Mouse (Mus musculus) T-helper 1 cell (primary cell): ENCODE measurements around the gene Nbea.

ENCODE experiments used
- in situ Hi-C: fragments of 300-600 bp; cut with MboI, MseI; formaldehyde crosslinking; loops from one replicate; pipeline ENCODE4 v1.15.1; 2025; ENCODE audit warnings: high pct_unique_total_duplicates

The Nbea gene

GRCm38 (mm10) chr3:55784101-55784500, 399.4 kb downstream of the Nbea start:
- in situ Hi-C loops, result no loop called here

GRCm38 (mm10) chr3:55783171-55784081, 400.1 kb downstream of the Nbea start:
- in situ Hi-C loops, result no loop called here

GRCm38 (mm10) chr3:55782771-55783170, 400.7 kb downstream of the Nbea start:
- in situ Hi-C loops, result no loop called here

- in situ Hi-C loops, result no loop called here
Measured at GRCm38 (mm10) chr3:55782056-55782687, 401.3 kb downstream of the Nbea start, which contains the start of gene Mab21l1. TSS of gene Mab21l1 (plus strand) at chr3:55782510.

- in situ Hi-C loops, result no loop called here
Measured at GRCm38 (mm10) chr3:55781429-55782055, 402.0 kb downstream of the Nbea start.

GRCm38 (mm10) chr3:55780120-55781070, 403.1 kb downstream of the Nbea start:
- in situ Hi-C loops, result no loop called here

GRCm38 (mm10) chr3:55778764-55779730, 404.5 kb downstream of the Nbea start:
- in situ Hi-C loops, result no loop called here

- in situ Hi-C loops, result no loop called here
Measured at GRCm38 (mm10) chr3:55777501-55777900, 406.0 kb downstream of the Nbea start.

GRCm38 (mm10) chr3:55775753-55776152, 407.7 kb downstream of the Nbea start:
- in situ Hi-C loops, result no loop called here

- in situ Hi-C loops, result no loop called here
Measured at GRCm38 (mm10) chr3:55775245-55775644, 408.3 kb downstream of the Nbea start.

GRCm38 (mm10) chr3:55774203-55774602, 409.3 kb downstream of the Nbea start:
- in situ Hi-C loops, result no loop called here

GRCm38 (mm10) chr3:55769308-55769707, 414.2 kb downstream of the Nbea start:
- in situ Hi-C loops, result no loop called here

GRCm38 (mm10) chr3:55768654-55769053, 414.8 kb downstream of the Nbea start:
- in situ Hi-C loops, result no loop called here

GRCm38 (mm10) chr3:55763591-55763990, 419.9 kb downstream of the Nbea start:
- in situ Hi-C loops, result no loop called here

GRCm38 (mm10) chr3:55758297-55758696, 425.2 kb downstream of the Nbea start:
- in situ Hi-C loops, result no loop called here

- in situ Hi-C loops, result no loop called here
Measured at GRCm38 (mm10) chr3:55756602-55757190, 426.8 kb downstream of the Nbea start.

- in situ Hi-C loops, result no loop called here
Measured at GRCm38 (mm10) chr3:55755805-55756601, 427.5 kb downstream of the Nbea start.

- in situ Hi-C loops, result no loop called here
Measured at GRCm38 (mm10) chr3:55754981-55755608, 428.4 kb downstream of the Nbea start.
